12 mouse cellular contexts compared by ENCODE assay signal in the genomic region with DNA sequence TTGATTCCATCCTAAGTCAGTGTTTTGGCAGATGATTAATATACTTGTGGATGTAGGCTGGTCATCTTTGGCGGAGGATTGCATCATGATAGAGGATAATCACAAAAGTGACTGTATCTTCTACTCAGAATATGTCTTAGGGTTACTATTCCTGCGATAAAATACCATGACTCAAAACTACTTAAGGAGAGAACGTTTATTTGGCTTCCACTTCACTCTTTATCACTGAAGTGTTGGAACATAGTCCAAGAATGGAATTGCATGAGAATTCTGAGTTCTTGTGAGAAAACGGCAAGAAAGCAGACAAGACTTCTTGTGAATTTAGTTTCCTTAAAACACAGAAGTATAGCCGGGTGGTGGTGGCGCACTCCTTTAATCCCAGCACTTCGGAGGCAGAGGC.
"Had no signal": no experiment of that assay in that cellular context is flagged by ENCODE, and none has a peak within 500 bp of the region (broad histone marks: within the 10 kb centered on the region; RNA-seq: fewer than 3 reads in every experiment).

No protein-coding gene starts in this region.

- H3K9me3 ChIP-seq: kidney, embryonic 15.5 days; limb, embryonic 15.5 days; midbrain, embryonic 12.5 days; neural tube, embryonic 15.5 days had no signal

- DNase-seq: kidney, adult 2 months; kidney, postnatal 14 days; lung, embryonic 14.5 days; lung, postnatal 14 days; right cerebral cortex, adult 18-20 months; right cerebral cortex, postnatal 25 days; thymus, postnatal 36 days had no signal

- H3K4me2 ChIP-seq: kidney, embryonic 15.5 days; limb, embryonic 15.5 days; lung, embryonic 14.5 days; midbrain, embryonic 12.5 days; neural tube, embryonic 15.5 days had no signal

- H3K27me3 ChIP-seq: kidney, embryonic 15.5 days; limb, embryonic 15.5 days; midbrain, embryonic 12.5 days; neural tube, embryonic 15.5 days had no signal

- H3K4me3 ChIP-seq: kidney, embryonic 15.5 days; limb, embryonic 15.5 days; midbrain, embryonic 12.5 days; neural tube, embryonic 15.5 days had no signal

- H3K9ac ChIP-seq: kidney, embryonic 15.5 days; limb, embryonic 15.5 days; lung, embryonic 14.5 days; midbrain, embryonic 12.5 days; neural tube, embryonic 15.5 days had no signal

- ATAC-seq: midbrain, embryonic 16.5 days had no signal

- H3K4me1 ChIP-seq: limb, embryonic 15.5 days; neural tube, embryonic 15.5 days had no signal

- H3K36me3 ChIP-seq: kidney, embryonic 15.5 days; limb, embryonic 15.5 days; midbrain, embryonic 12.5 days; neural tube, embryonic 15.5 days had no signal

- H3K27ac ChIP-seq: kidney, embryonic 15.5 days; limb, embryonic 15.5 days; midbrain, embryonic 12.5 days; neural tube, embryonic 15.5 days had no signal
